Mouse (Mus musculus) MEL (cell line): Measurements from ENCODE around the gene Larp4b.

Experiments used
- EP300 ChIP-seq, 2 experiments: IDR thresholded peaks; 2 replicates each; pipeline ENCODE4 v1.6.1; 2011; ENCODE audit warnings: improper control_type of control experiment in 2 of 2, low read length in 2 of 2, low read depth in 1 of 2, mild to moderate bottlenecking in 1 of 2
- TBP ChIP-seq: IDR thresholded peaks from 2 replicates; pipeline ENCODE4 v1.8.0; 2011; ENCODE audit warnings: low read depth, low read length, improper control_type of control experiment

- TF ChIP-seq EP300 (IDR thresholded peaks at IDR 0.05; ENCODE audit: low read depth in 1 of 2, low read length in 2 of 2), result no peak
- TF ChIP-seq TBP, result no peak
Measured at GRCm38 (mm10) chr13:9187156-9187555, 93.5 kb downstream of the Larp4b start.
